Mouse (Mus musculus): Measurements from ENCODE around the gene Kmt2e. TPM values are rescaled to one million over a fixed set of nuclear protein-coding genes. Genes with fewer than 3 reads are reported as not detected.
"Not testable (repeated sequence)": the region's sequence is repeated elsewhere in the genome, so short reads cannot be mapped to it uniquely, and the experiment has no call there.

Kmt2e gene
- polyA plus RNA-seq, 1 experiment from 2014 or later, result 44.8 TPM

DNA sequence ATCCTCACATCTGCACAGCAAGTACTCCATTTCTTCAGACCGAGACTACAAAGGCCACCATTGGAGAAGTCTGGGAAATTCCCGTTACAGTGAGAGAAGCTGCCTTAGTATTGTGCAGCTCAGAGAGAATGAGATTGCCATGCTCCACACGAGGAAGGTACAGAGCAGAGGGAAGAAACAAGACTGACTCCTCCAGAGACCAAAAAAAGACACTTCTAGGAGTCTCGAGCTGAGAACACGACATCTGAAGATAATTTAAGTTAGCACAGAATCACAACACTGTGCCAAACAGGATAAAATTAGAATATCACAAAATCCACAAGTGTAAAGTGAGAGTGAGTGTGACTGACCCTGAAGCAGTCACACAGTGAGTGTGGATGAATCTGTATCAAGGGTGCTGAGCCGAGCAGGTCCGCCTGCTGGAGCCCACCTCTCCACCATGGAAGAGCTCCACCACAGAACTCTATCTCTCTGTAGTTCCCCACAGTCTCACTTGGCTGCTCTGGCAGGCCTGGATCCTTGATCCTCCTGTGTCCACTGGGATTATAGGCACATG, 97.4 kb downstream of the Kmt2e start:
- H3K27ac ChIP-seq (ENCODE audit: low read depth, low read length), result no peak overlapping the region
- TF ChIP-seq CTCF (IDR thresholded peaks at IDR 0.05; ENCODE audit: low read depth), result no peak
- 90% methylated on average over 7 of the region's 7 CpGs for WGBS

DNA sequence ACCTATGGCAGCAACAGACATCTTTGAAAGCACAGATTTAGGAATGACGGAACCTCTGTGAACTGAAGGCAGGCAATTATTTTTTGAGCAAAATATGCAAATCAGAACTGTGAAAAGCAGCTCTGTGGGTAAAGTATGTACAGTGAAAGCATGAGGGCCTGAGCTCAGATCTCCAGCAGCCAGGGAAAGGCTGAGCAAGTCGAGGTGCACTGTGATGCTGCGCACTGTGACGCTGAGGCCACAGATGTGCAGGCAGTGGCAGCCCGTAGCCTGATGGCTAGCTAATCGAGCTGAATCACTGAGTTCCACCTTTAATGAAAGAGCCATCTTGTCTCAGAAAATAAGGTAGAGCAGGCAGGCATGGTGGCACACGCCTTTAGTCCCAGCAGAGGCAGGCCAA, 101.5 kb downstream of the Kmt2e start:
- WGBS, result 91% methylated on average over 7 of the region's 7 CpGs
- no peaks in the 10 kb centered on the region for H3K27me3 ChIP-seq (replicated peaks; ENCODE audit: control insufficient read depth, insufficient read depth, low read length)
- no peak overlapping the region for H3K4me2 ChIP-seq (replicated peaks; ENCODE audit: low read depth)
- H3K4me1 ChIP-seq (replicated peaks; ENCODE audit: control insufficient read depth, insufficient read depth, low read length), result no peaks in the 10 kb centered on the region
- no peak for TF ChIP-seq CTCF (IDR thresholded peaks at IDR 0.05; ENCODE audit: low read depth)
- no peak overlapping the region for H3K27ac ChIP-seq (ENCODE audit: low read depth, low read length)
- H3K4me3 ChIP-seq (ENCODE audit: low read depth, low read length), result no peak overlapping the region
- H3K36me3 ChIP-seq (ENCODE audit: control insufficient read depth, insufficient read depth), result peaks cover 25% of the 10 kb centered on the region
- H3K9me3 ChIP-seq (ENCODE audit: control insufficient read depth), result no peaks in the 10 kb centered on the region
- ATAC-seq, result no peak
- H3K9ac ChIP-seq (ENCODE audit: low read depth, low read length), result no peak overlapping the region

More for the DNA sequence above, 97.4 kb downstream of the Kmt2e start:
- ATAC-seq, result no peak
- H3K4me2 ChIP-seq (replicated peaks; ENCODE audit: low read depth), result no peak overlapping the region
- no peaks in the 10 kb centered on the region for H3K4me1 ChIP-seq (replicated peaks; ENCODE audit: control insufficient read depth, insufficient read depth, low read length)
- H3K9me3 ChIP-seq (ENCODE audit: control insufficient read depth), result no peaks in the 10 kb centered on the region
- H3K4me3 ChIP-seq (ENCODE audit: low read depth, low read length), result no peak overlapping the region
- H3K9ac ChIP-seq (ENCODE audit: low read depth, low read length), result no peak overlapping the region
- peaks cover 19% of the 10 kb centered on the region; the same call in 1 of the 2 replicates for H3K36me3 ChIP-seq (ENCODE audit: control insufficient read depth, insufficient read depth)
- H3K27me3 ChIP-seq (replicated peaks; ENCODE audit: control insufficient read depth, insufficient read depth, low read length), result no peaks in the 10 kb centered on the region

DNA sequence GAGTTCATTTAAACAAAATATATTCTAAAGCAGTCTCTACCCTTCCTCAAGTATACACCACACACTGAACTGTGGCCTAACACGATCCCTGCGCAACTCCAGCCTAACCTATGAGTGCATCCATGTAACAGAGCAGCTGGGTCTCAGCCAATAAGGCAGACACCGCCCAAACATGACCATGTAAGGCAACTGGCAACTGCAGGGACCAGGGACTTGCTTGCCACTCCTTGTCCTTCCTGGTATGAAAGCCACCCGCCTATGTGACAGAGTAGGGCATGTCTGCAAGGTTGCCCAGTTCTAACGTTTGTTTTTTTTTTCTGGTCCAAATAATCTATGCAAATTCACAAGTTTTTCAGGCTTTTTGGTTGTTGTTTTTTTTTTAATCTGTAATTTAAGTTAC, 117.4 kb downstream of the Kmt2e start:
- WGBS, result 68% methylated on average over 5 of the region's 5 CpGs

DNA sequence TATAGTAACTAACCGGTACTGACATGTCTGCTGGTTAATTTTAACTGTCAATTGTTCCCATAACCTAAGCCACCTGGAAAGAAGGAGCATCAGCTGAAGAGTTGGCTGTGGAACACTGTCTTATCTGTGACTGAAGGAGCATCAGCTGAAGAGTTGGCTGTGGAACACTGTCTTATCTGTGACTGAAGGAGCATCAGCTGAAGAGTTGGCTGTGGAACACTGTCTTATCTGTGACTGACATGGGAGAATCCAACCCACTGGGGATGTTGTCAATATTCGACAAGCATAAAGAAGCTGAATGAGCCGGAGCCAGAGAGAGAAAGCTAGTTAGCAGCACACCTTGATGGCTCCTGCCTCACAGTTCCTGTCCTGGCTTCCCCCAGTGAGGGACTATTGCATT, 119.1 kb downstream of the Kmt2e start:
- not testable (repeated sequence) for ATAC-seq

More for the DNA sequence above, 117.4 kb downstream of the Kmt2e start:
- H3K9ac ChIP-seq (ENCODE audit: low read depth, low read length), result no peak overlapping the region
- H3K4me2 ChIP-seq (replicated peaks; ENCODE audit: low read depth), result no peak overlapping the region
- TF ChIP-seq CTCF (IDR thresholded peaks at IDR 0.05; ENCODE audit: low read depth), result no peak
- no peaks in the 10 kb centered on the region for H3K9me3 ChIP-seq (ENCODE audit: control insufficient read depth)
- no peak for ATAC-seq
- no peaks in the 10 kb centered on the region for H3K4me1 ChIP-seq (replicated peaks; ENCODE audit: control insufficient read depth, insufficient read depth, low read length)
- no peak overlapping the region for H3K4me3 ChIP-seq (ENCODE audit: low read depth, low read length)
- H3K27ac ChIP-seq (ENCODE audit: low read depth, low read length), result no peak overlapping the region
- H3K36me3 ChIP-seq (ENCODE audit: control insufficient read depth, insufficient read depth), result peaks cover 9% of the 10 kb centered on the region
- no peaks in the 10 kb centered on the region for H3K27me3 ChIP-seq (replicated peaks; ENCODE audit: control insufficient read depth, insufficient read depth, low read length)

More for the DNA sequence above, 119.1 kb downstream of the Kmt2e start:
- not testable (repeated sequence) for H3K36me3 ChIP-seq (ENCODE audit: control insufficient read depth, insufficient read depth); H3K27me3 ChIP-seq (replicated peaks; ENCODE audit: control insufficient read depth, insufficient read depth, low read length); H3K9ac ChIP-seq (ENCODE audit: low read depth, low read length); H3K27ac ChIP-seq (ENCODE audit: low read depth, low read length); H3K9me3 ChIP-seq (ENCODE audit: control insufficient read depth); H3K4me2 ChIP-seq (replicated peaks; ENCODE audit: low read depth); H3K4me3 ChIP-seq (ENCODE audit: low read depth, low read length); H3K4me1 ChIP-seq (replicated peaks; ENCODE audit: control insufficient read depth, insufficient read depth, low read length)
- 70% methylated on average over 3 of the region's 3 CpGs for WGBS
